Mouse (Mus musculus) CD4-positive, CD25-positive, alpha-beta regulatory T cell, adult 4 months (primary cell): ENCODE results near the gene Myh15. TPM values are rescaled to one million over a fixed set of nuclear protein-coding genes. Genes with fewer than 3 reads are reported as not detected.

Source experiments
- polyA plus RNA-seq, 2 experiments: library from polyadenylated mRNA; unstranded; fragments of 100-300 nt; shearing (Covaris generic); gene quantifications; one replicate each; pipeline ENCODE4 v1.2.1; 2017

The Myh15 gene
- polyA plus RNA-seq, 2 experiments from 2014 or later = 0.32 to 0.44 TPM

Other genes starting within 250 kb of the Myh15 start
- gene Retnlb, start 240.6 kb upstream of the Myh15 start, polyA plus RNA-seq = not detected
- gene Retnla, start 214.9 kb upstream of the Myh15 start, polyA plus RNA-seq = not detected
- not detected for gene Retnlg, start 184.9 kb upstream of the Myh15 start, polyA plus RNA-seq
- gene Dzip3, start 63.3 kb upstream of the Myh15 start, polyA plus RNA-seq = 1 to 10 TPM; 5.4 to 5.6 TPM
- gene Cip2a, start 63.3 kb upstream of the Myh15 start, polyA plus RNA-seq = 1 to 10 TPM; 4.5 to 5.5 TPM